Mouse (Mus musculus) induced T-regulatory cell, adult 2 months (primary cell): ENCODE measurements around the gene Efna2.
A peak's percentile ranks its signal among the peaks of the same experiment; 100 is the strongest.
"Not testable (repeated sequence)": the region's sequence is repeated elsewhere in the genome, so short reads cannot be mapped to it uniquely, and the experiment has no call there.

Experiments
- DNase-seq: peaks from one replicate; pipeline ENCODE4 v3.0.0-alpha.2; 2012; ENCODE audit warnings: low read depth

Efna2 gene

GRCm38 (mm10) chr10:80155277-80155676 lies 24.0 kb upstream of the Efna2 start:
- no peak for DNase-seq

GRCm38 (mm10) chr10:80156002-80156751 lies 23.1 kb upstream of the Efna2 start:
- DNase-seq, result no peak

- DNase-seq, result no peak
Measured at GRCm38 (mm10) chr10:80156752-80157053, 22.6 kb upstream of the Efna2 start.

- DNase-seq, result no peak
Measured at GRCm38 (mm10) chr10:80157141-80157929, 21.9 kb upstream of the Efna2 start.

- peak; percentile 88 for DNase-seq
Measured at GRCm38 (mm10) chr10:80158307-80158986, 20.8 kb upstream of the Efna2 start.

- DNase-seq, result no peak
Measured at GRCm38 (mm10) chr10:80159021-80159560, 20.2 kb upstream of the Efna2 start.

GRCm38 (mm10) chr10:80159561-80160454 lies 19.5 kb upstream of the Efna2 start:
- DNase-seq, result peak; percentile 100

- DNase-seq, result peak; percentile 85
Measured at GRCm38 (mm10) chr10:80160455-80161371, 18.6 kb upstream of the Efna2 start.

GRCm38 (mm10) chr10:80161522-80162242 lies 17.6 kb upstream of the Efna2 start:
- peak; percentile 57 for DNase-seq

- no peak for DNase-seq
Measured at GRCm38 (mm10) chr10:80162243-80162608, 17.1 kb upstream of the Efna2 start.

GRCm38 (mm10) chr10:80162716-80163299 lies 16.5 kb upstream of the Efna2 start:
- DNase-seq, result no peak

- no peak for DNase-seq
Measured at GRCm38 (mm10) chr10:80163721-80164120, 15.6 kb upstream of the Efna2 start.

GRCm38 (mm10) chr10:80164161-80164997 lies 14.9 kb upstream of the Efna2 start:
- no peak for DNase-seq

- peak; percentile 97 for DNase-seq
Measured at GRCm38 (mm10) chr10:80164998-80165344, 14.3 kb upstream of the Efna2 start.

GRCm38 (mm10) chr10:80165392-80166128 lies 13.7 kb upstream of the Efna2 start, which contains the start of gene Cirbp:
TSS of gene Cirbp (plus strand) at chr10:80165985.
- DNase-seq, result no peak

GRCm38 (mm10) chr10:80166136-80166535 lies 13.1 kb upstream of the Efna2 start:
- not testable (repeated sequence) for DNase-seq

GRCm38 (mm10) chr10:80167460-80168037 lies 11.7 kb upstream of the Efna2 start:
- peak; percentile 99 for DNase-seq
